Mouse (Mus musculus): ENCODE results near the gene Slx1b. TPM values are rescaled to one million over a fixed set of nuclear protein-coding genes. Genes with fewer than 3 reads are reported as not detected.

Slx1b gene
- polyA plus RNA-seq (2012; rRNA removed; ENCODE audit: low replicate concordance): 25.3 and 25.7 TPM in 2 replicates

GRCm38 (mm10) chr7:126695631-126696207 is at the start of gene Slx1b:
TSS of gene Slx1b (minus strand) at chr7:126695784.

GRCm38 (mm10) chr7:126707442-126708174 is 12.0 kb upstream of the Slx1b start, which contains the start of gene Coro1a:
TSS of gene Coro1a (minus strand) at chr7:126707787.

GRCm38 (mm10) chr7:126695210-126695611 is 373 bp downstream of the Slx1b start, which contains the start of gene Bola2:
TSS of gene Bola2 (plus strand) at chr7:126695401.

GRCm38 (mm10) chr7:126676207-126676606 is 19.4 kb downstream of the Slx1b start, which contains the start of gene Sult1a1:
TSS of gene Sult1a1 (minus strand) at chr7:126676432.

GRCm38 (mm10) chr7:126649231-126650051 is 46.1 kb downstream of the Slx1b start, which contains the start of gene Sgf29:
TSS of gene Sgf29 (plus strand) at chr7:126649309.

Other genes starting within 250 kb of the Slx1b start
- 0.07 and 0.54 TPM in 2 replicates for gene Atp2a1, start 232.7 kb downstream of the Slx1b start, polyA plus RNA-seq (2012; rRNA removed; ENCODE audit: low replicate concordance)
- 51.5 and 81.0 TPM in 2 replicates for gene Sh2b1, start 220.4 kb downstream of the Slx1b start, polyA plus RNA-seq (2012; rRNA removed; ENCODE audit: low replicate concordance)
- gene Tufm, start 208.4 kb downstream of the Slx1b start, polyA plus RNA-seq (2012; rRNA removed; ENCODE audit: low replicate concordance): 126 and 142 TPM in 2 replicates
- gene Atxn2l, start 192.3 kb downstream of the Slx1b start, polyA plus RNA-seq (2012; rRNA removed; ENCODE audit: low replicate concordance): 95.1 and 150 TPM in 2 replicates
- 113 and 137 TPM in 2 replicates for gene Eif3c, start 129.4 kb downstream of the Slx1b start, polyA plus RNA-seq (2012; rRNA removed; ENCODE audit: low replicate concordance)
- 15.7 and 20.1 TPM in 2 replicates for gene Apobr, start 110.8 kb downstream of the Slx1b start, polyA plus RNA-seq (2012; rRNA removed; ENCODE audit: low replicate concordance)
- gene Cln3, start 110.0 kb downstream of the Slx1b start, polyA plus RNA-seq (2012; rRNA removed; ENCODE audit: low replicate concordance): 62.6 and 86.0 TPM in 2 replicates
- gene Il27, start 100.8 kb downstream of the Slx1b start, polyA plus RNA-seq (2012; rRNA removed; ENCODE audit: low replicate concordance): 0.27 and 0.28 TPM in 2 replicates
- gene Nupr1, start 64.9 kb downstream of the Slx1b start, polyA plus RNA-seq (2012; rRNA removed; ENCODE audit: low replicate concordance): 50.9 and 128 TPM in 2 replicates
- 42.4 and 47.9 TPM in 2 replicates for gene Sgf29, start 46.5 kb downstream of the Slx1b start, polyA plus RNA-seq (2012; rRNA removed; ENCODE audit: low replicate concordance)
- 134 and 428 TPM in 2 replicates for gene Sult1a1, start 19.4 kb downstream of the Slx1b start, polyA plus RNA-seq (2012; rRNA removed; ENCODE audit: low replicate concordance)
- gene Bola2, start 383 bp downstream of the Slx1b start, polyA plus RNA-seq (2012; rRNA removed; ENCODE audit: low replicate concordance): 46.0 and 59.1 TPM in 2 replicates
- 53.1 and 109 TPM in 2 replicates for gene Coro1a, start 12.0 kb upstream of the Slx1b start, polyA plus RNA-seq (2012; rRNA removed; ENCODE audit: low replicate concordance)
- gene Mapk3, start 63.8 kb upstream of the Slx1b start, polyA plus RNA-seq (2012; rRNA removed; ENCODE audit: low replicate concordance): 300 and 302 TPM in 2 replicates
- gene Gdpd3, start 70.5 kb upstream of the Slx1b start, polyA plus RNA-seq (2012; rRNA removed; ENCODE audit: low replicate concordance): 87.6 and 213 TPM in 2 replicates
- 325 and 329 TPM in 2 replicates for gene Ypel3, start 81.2 kb upstream of the Slx1b start, polyA plus RNA-seq (2012; rRNA removed; ENCODE audit: low replicate concordance)
- gene Tbx6, start 85.7 kb upstream of the Slx1b start, polyA plus RNA-seq (2012; rRNA removed; ENCODE audit: low replicate concordance): 3.3 and 4.2 TPM in 2 replicates
- 140 and 221 TPM in 2 replicates for gene Ppp4c, start 96.7 kb upstream of the Slx1b start, polyA plus RNA-seq (2012; rRNA removed; ENCODE audit: low replicate concordance)
- gene Fam57b, start 101.9 kb upstream of the Slx1b start, polyA plus RNA-seq (2012; rRNA removed; ENCODE audit: low replicate concordance): 18.0 and 75.6 TPM in 2 replicates
- gene 4930451I11Rik, start 135.9 kb upstream of the Slx1b start, polyA plus RNA-seq (2012; rRNA removed; ENCODE audit: low replicate concordance): not detected in 2 replicates
- gene Doc2a, start 151.6 kb upstream of the Slx1b start, polyA plus RNA-seq (2012; rRNA removed; ENCODE audit: low replicate concordance): not detected in 2 replicates
- 3.5 and 11.6 TPM in 2 replicates for gene Hirip3, start 166.2 kb upstream of the Slx1b start, polyA plus RNA-seq (2012; rRNA removed; ENCODE audit: low replicate concordance)
- 47.8 and 60.5 TPM in 2 replicates for gene Ino80e, start 166.6 kb upstream of the Slx1b start, polyA plus RNA-seq (2012; rRNA removed; ENCODE audit: low replicate concordance)
- 94.6 and 122 TPM in 2 replicates for gene Taok2, start 188.9 kb upstream of the Slx1b start, polyA plus RNA-seq (2012; rRNA removed; ENCODE audit: low replicate concordance)
- gene Tmem219, start 227.1 kb upstream of the Slx1b start, polyA plus RNA-seq (2012; rRNA removed; ENCODE audit: low replicate concordance): 89.0 and 89.8 TPM in 2 replicates
- gene Kctd13, start 233.1 kb upstream of the Slx1b start, polyA plus RNA-seq (2012; rRNA removed; ENCODE audit: low replicate concordance): 19.6 and 22.4 TPM in 2 replicates

All from subcutaneous adipose tissue, adult 2 months (tissue).